Mouse (Mus musculus): ENCODE results near the gene Ube2c. TPM values are rescaled to one million over a fixed set of nuclear protein-coding genes. Genes with fewer than 3 reads are reported as not detected.

The Ube2c gene
- total and polyA plus RNA-seq, 3 experiments, result 177 to 365 (median 257) TPM

DNA sequence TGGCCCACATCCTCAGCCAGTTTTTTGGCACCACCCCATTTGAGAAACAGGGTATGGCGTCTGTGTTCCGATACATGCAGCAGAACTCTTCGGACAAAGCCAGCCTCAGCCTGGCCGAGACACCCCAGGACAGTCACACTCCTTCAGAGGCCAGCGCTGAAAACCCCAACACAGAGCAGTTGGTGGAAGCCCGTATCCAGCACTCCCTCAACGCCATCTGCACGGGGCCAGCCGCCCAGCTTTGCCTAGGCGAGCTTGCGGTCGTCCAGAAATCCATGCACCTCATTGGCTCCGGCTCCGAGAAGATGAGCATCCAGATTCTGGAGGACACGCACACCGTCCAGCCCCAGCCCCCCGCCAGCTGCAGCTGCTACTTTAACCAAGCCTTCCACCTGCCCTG lies 55.8 kb downstream of the Ube2c start:
- Histone ChIP-seq H3K79me2 (ENCODE audit: control insufficient read depth, insufficient read depth, low read length, poor library complexity) (peaks cover 4% of the 10 kb centered on the region), H3K9ac (ENCODE audit: control insufficient read depth, low read depth, low read length, poor library complexity, severe bottlenecking) (no peak overlapping the region), H3K9me3 (replicated peaks; ENCODE audit: insufficient read depth, low read length) (no peaks in the 10 kb centered on the region), H3K27me3 (ENCODE audit: control insufficient read depth in 1 of 2, insufficient read depth in 2 of 2, low read length in 2 of 2) (no peaks in the 10 kb centered on the region), H3K4me3 (ENCODE audit: control insufficient read depth in 1 of 2, insufficient read depth in 1 of 2, low read depth in 2 of 2, low read length in 2 of 2) (no peak overlapping the region), H3K27ac (ENCODE audit: control insufficient read depth, low read depth, low read length) (no peak overlapping the region), H3K4me1 (ENCODE audit: control insufficient read depth in 1 of 2, insufficient read depth in 2 of 2, low read length in 2 of 2) (peaks cover 2 to 31% of the 10 kb centered on the region in 2 experiments; a peak in 3 of 4 replicates), H3K36me3 (ENCODE audit: control insufficient read depth in 1 of 2, insufficient read depth in 2 of 2, low read length in 2 of 2) (peaks cover 0 to 23% of the 10 kb centered on the region in 2 experiments; a peak in 2 of 4 replicates)
- DNase-seq (ENCODE audit: low read depth, low spot score), result no peak
- TF ChIP-seq ZKSCAN1 (IDR thresholded peaks at IDR 0.05; ENCODE audit: low read depth, low read length) (no peak), CHD1 (IDR thresholded peaks at IDR 0.05; ENCODE audit: low read depth, low read length) (no peak), POLR2AphosphoS5 (IDR thresholded peaks at IDR 0.05; ENCODE audit: borderline replicate concordance, low read depth, low read length) (no peak), MXI1 (IDR thresholded peaks at IDR 0.05; ENCODE audit: low read depth, low read length) (no peak), NELFE (IDR thresholded peaks at IDR 0.05; ENCODE audit: low read depth, low read length) (no peak), BHLHE40 (IDR thresholded peaks at IDR 0.05; ENCODE audit: borderline replicate concordance, low read depth, low read length) (no peak), SMC3 (IDR thresholded peaks at IDR 0.05; ENCODE audit: low read depth, low read length) (no peak), EP300 (IDR thresholded peaks at IDR 0.05; ENCODE audit: low read depth in 1 of 2, low read length in 2 of 2) (no peak), RCOR1 (IDR thresholded peaks at IDR 0.05; ENCODE audit: low read depth, low read length) (no peak), POLR2A (IDR thresholded peaks at IDR 0.05; ENCODE audit: control insufficient read depth in 1 of 2, insufficient read depth in 1 of 2, low read depth in 1 of 2, low read length in 2 of 2, poor library complexity in 1 of 2) (no peak), USF1 (IDR thresholded peaks at IDR 0.05; ENCODE audit: low read depth, low read length) (no peak), TCF12 (IDR thresholded peaks at IDR 0.05; ENCODE audit: low read depth, low read length) (no peak), MAX (IDR thresholded peaks at IDR 0.05; ENCODE audit: low read length) (no peak), TBP (IDR thresholded peaks at IDR 0.05; ENCODE audit: low read depth, low read length) (no peak), RAD21 (IDR thresholded peaks at IDR 0.05; ENCODE audit: low read depth, low read length) (no peak), HCFC1 (IDR thresholded peaks at IDR 0.05; ENCODE audit: low read depth, low read length) (no peak), GATA1 (IDR thresholded peaks at IDR 0.05; ENCODE audit: low read depth, low read length) (no peak), GABPA (IDR thresholded peaks at IDR 0.05; ENCODE audit: low read depth, low read length) (no peak), MYB (IDR thresholded peaks at IDR 0.05; ENCODE audit: low read depth, low read length) (no peak), ZNF384 (IDR thresholded peaks at IDR 0.05; ENCODE audit: low read depth, low read length) (no peak)

DNA sequence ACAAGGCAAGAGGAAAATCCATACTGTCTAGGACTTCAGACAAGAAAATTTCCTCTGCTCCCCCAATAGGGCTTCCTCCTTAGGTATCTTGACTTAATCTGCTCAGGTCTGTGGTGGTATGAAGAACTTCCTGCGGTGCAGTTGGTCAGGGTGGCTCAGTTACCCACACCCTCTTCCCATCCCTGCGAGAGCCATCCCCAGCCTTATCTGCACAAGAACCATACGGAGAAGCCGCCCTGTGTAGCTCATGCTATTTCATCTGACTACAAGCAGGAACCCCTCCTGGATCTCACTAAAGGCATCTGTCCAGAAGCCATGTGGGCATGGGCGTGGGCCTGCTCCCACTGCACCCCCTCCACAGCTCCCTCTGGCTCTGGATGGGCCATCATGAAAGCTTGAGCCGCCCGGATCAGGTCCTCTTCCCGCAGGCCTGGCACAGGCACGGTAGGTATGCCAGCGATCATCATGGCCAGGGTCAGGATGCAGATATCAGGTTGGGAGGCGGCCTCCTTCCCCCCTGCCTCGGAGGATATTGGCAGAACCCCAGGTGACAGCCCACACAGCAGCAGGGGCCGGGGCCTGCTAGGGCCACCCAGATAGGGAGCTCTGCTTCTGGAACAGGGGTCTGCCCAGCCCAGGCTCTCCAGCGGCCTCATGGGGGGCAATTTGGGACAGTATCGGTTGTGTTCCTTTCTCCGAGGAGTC lies 57.6 kb downstream of the Ube2c start:
- Histone ChIP-seq H3K4me1 (ENCODE audit: control insufficient read depth in 1 of 2, insufficient read depth in 2 of 2, low read length in 2 of 2) (peaks cover 2 to 24% of the 10 kb centered on the region in 2 experiments; a peak in 3 of 4 replicates), H3K9ac (ENCODE audit: control insufficient read depth, low read depth, low read length, poor library complexity, severe bottlenecking) (peak overlapping the region; percentile 38), H3K79me2 (ENCODE audit: control insufficient read depth, insufficient read depth, low read length, poor library complexity) (peaks cover 4% of the 10 kb centered on the region), H3K9me3 (replicated peaks; ENCODE audit: insufficient read depth, low read length) (no peaks in the 10 kb centered on the region), H3K27me3 (ENCODE audit: control insufficient read depth in 1 of 2, insufficient read depth in 2 of 2, low read length in 2 of 2) (no peaks in the 10 kb centered on the region), H3K27ac (ENCODE audit: control insufficient read depth, low read depth, low read length) (peak overlapping the region; percentile 72), H3K36me3 (ENCODE audit: control insufficient read depth in 1 of 2, insufficient read depth in 2 of 2, low read length in 2 of 2) (peaks cover 0 to 19% of the 10 kb centered on the region in 2 experiments; a peak in 2 of 4 replicates), H3K4me3 (ENCODE audit: control insufficient read depth in 1 of 2, insufficient read depth in 1 of 2, low read depth in 2 of 2, low read length in 2 of 2) (no peak overlapping the region)
- TF ChIP-seq GATA1 (IDR thresholded peaks at IDR 0.05; ENCODE audit: low read depth, low read length), result peak; percentile 56
- no peak for TF ChIP-seq MAX (IDR thresholded peaks at IDR 0.05; ENCODE audit: low read length)
- TF ChIP-seq MYC (IDR thresholded peaks at IDR 0.05; ENCODE audit: low read depth, low read length), result 0 out of 2 replicates have a peak, but pooled peaks have one; percentile 46
- peak; percentile 75 for TF ChIP-seq ETS1 (IDR thresholded peaks at IDR 0.05; ENCODE audit: low read depth, low read length)
- peak in 1 of 2 experiments; percentile 53; a peak in 2 of 4 replicates for TF ChIP-seq EP300 (IDR thresholded peaks at IDR 0.05; ENCODE audit: low read depth in 1 of 2, low read length in 2 of 2)
- TF ChIP-seq POLR2A (IDR thresholded peaks at IDR 0.05; ENCODE audit: control insufficient read depth in 1 of 2, insufficient read depth in 1 of 2, low read depth in 1 of 2, low read length in 2 of 2, poor library complexity in 1 of 2), result peak in 1 of 2 experiments; percentile 24; a peak in 1 of 4 replicates
- TF ChIP-seq MXI1 (IDR thresholded peaks at IDR 0.05; ENCODE audit: low read depth, low read length), result 0 out of 2 replicates have a peak, but pooled peaks have one; percentile 47
- TF ChIP-seq USF1 (IDR thresholded peaks at IDR 0.05; ENCODE audit: low read depth, low read length), result no peak
- no peak for TF ChIP-seq MYB (IDR thresholded peaks at IDR 0.05; ENCODE audit: low read depth, low read length)
- TF ChIP-seq TCF12 (IDR thresholded peaks at IDR 0.05; ENCODE audit: low read depth, low read length), result peak; percentile 42; the same call in 1 of the 2 replicates
- TF ChIP-seq TBP (IDR thresholded peaks at IDR 0.05; ENCODE audit: low read depth, low read length), result 0 out of 2 replicates have a peak, but pooled peaks have one; percentile 51
- peak; percentile 80 for TF ChIP-seq SIN3A (IDR thresholded peaks at IDR 0.05; ENCODE audit: low read length)
- DNase-seq (ENCODE audit: low read depth, low spot score), result peak; percentile 79

Data from MEL (cell line).